Mouse (Mus musculus) cerebellum, postnatal 10 days (tissue): Measurements from ENCODE around the gene Fam228a.
A peak's percentile ranks its signal among the peaks of the same experiment; 100 is the strongest.
"Not testable (repeated sequence)": the region's sequence is repeated elsewhere in the genome, so short reads cannot be mapped to it uniquely, and the experiment has no call there.

Source experiments
- DNase-seq, 2 experiments: peaks; one replicate each; pipeline ENCODE4 v3.0.0; 2021; ENCODE audit warnings: mixed read lengths in 2 of 2

Gene Fam228a

GRCm38 (mm10) chr12:4738031-4738576, at the start of gene Fam228a:
Fam228a (minus strand) TSS chr12:4738430.
- DNase-seq: no peak

- no peak for DNase-seq
These were observed 46.2 kb upstream of the Fam228a start for GRCm38 (mm10) chr12:4784466-4784865.

GRCm38 (mm10) chr12:4783598-4783997, 45.4 kb upstream of the Fam228a start:
- no peak for DNase-seq

GRCm38 (mm10) chr12:4781725-4782404, 43.6 kb upstream of the Fam228a start:
- DNase-seq: peak; percentile 59 to 64

GRCm38 (mm10) chr12:4781270-4781669, 43.0 kb upstream of the Fam228a start:
- DNase-seq: no peak

GRCm38 (mm10) chr12:4780245-4780644, 42.0 kb upstream of the Fam228a start:
- no peak for DNase-seq

GRCm38 (mm10) chr12:4777734-4778133, 39.5 kb upstream of the Fam228a start:
- no peak for DNase-seq

- no peak for DNase-seq
These were observed 37.3 kb upstream of the Fam228a start for GRCm38 (mm10) chr12:4775588-4775949.

GRCm38 (mm10) chr12:4774895-4775587, 36.8 kb upstream of the Fam228a start:
- DNase-seq: no peak

- DNase-seq: no peak
These were observed 31.1 kb upstream of the Fam228a start for GRCm38 (mm10) chr12:4769333-4769723.

- DNase-seq: peak; percentile 98 to 99
These were observed 30.5 kb upstream of the Fam228a start, which contains the start of the genes Pfn4 and Fam228b for GRCm38 (mm10) chr12:4768492-4769332. Pfn4 (plus strand) TSS chr12:4769022. Fam228b (minus strand) TSS chr12:4769267.

GRCm38 (mm10) chr12:4757060-4757459, 18.8 kb upstream of the Fam228a start:
- no peak for DNase-seq

- not testable (repeated sequence) for DNase-seq
These were observed 16.2 kb upstream of the Fam228a start for GRCm38 (mm10) chr12:4754451-4754850.

- peak; percentile 20 to 45 for DNase-seq
These were observed 6.3 kb upstream of the Fam228a start for GRCm38 (mm10) chr12:4744486-4744885.

- no peak for DNase-seq
These were observed 4.0 kb upstream of the Fam228a start for GRCm38 (mm10) chr12:4742183-4742582.

- peak in 1 of 2 experiments; percentile 25 for DNase-seq
These were observed 2.6 kb upstream of the Fam228a start for GRCm38 (mm10) chr12:4740823-4741222.

- no peak for DNase-seq
These were observed 5.9 kb downstream of the Fam228a start for GRCm38 (mm10) chr12:4732332-4732731.

- DNase-seq: no peak
These were observed 6.6 kb downstream of the Fam228a start for GRCm38 (mm10) chr12:4731629-4732028.

GRCm38 (mm10) chr12:4729165-4729564, 9.1 kb downstream of the Fam228a start:
- DNase-seq: no peak

- no peak for DNase-seq
These were observed 18.2 kb downstream of the Fam228a start for GRCm38 (mm10) chr12:4719762-4720754.

- DNase-seq: no peak
These were observed 19.0 kb downstream of the Fam228a start for GRCm38 (mm10) chr12:4719066-4719761.
